Mouse (Mus musculus) liver, postnatal 0 days (tissue): ENCODE results near the gene Mynn.

ENCODE experiments used
- CTCF ChIP-seq: sonication (generic); IDR thresholded peaks from 2 replicates; pipeline ENCODE4 v1.5.1; 2016; ENCODE audit warnings: antibody characterized with exemption, low read depth
- EP300 ChIP-seq: IDR thresholded peaks from 2 replicates; pipeline ENCODE4 v1.6.1; 2016; ENCODE audit warnings: antibody characterized with exemption, low read depth, mild to moderate bottlenecking

- no peak for TF ChIP-seq EP300
- no peak for TF ChIP-seq CTCF
These were observed 9.1 kb downstream of the Mynn start for GRCm38 (mm10) chr3:30610930-30611329.
